Mouse (Mus musculus) cortical plate, adult 2 months (tissue): ENCODE data around the gene Gria2.

Experiments
- CTCF ChIP-seq: fragments of 200-500 bp; IDR thresholded peaks from 2 replicates; pipeline ENCODE4 v1.5.1; 2011; ENCODE audit warnings: mild to moderate bottlenecking, control low read depth, low read length; ENCODE audit not compliant: insufficient read depth; ENCODE audit errors: extremely low read depth
- POLR2A ChIP-seq: fragments of 200-500 bp; IDR thresholded peaks from 2 replicates; pipeline ENCODE4 v1.6.1; 2011; ENCODE audit warnings: mild to moderate bottlenecking, low read length, control low read depth; ENCODE audit not compliant: insufficient read depth; ENCODE audit errors: extremely low read depth

- TF ChIP-seq POLR2A (no peak), CTCF (no peak)
Measured at GRCm38 (mm10) chr3:80796764-80797163, 5.9 kb downstream of the Gria2 start.
